Mouse (Mus musculus) ES-CJ7 (cell line): ENCODE measurements around the gene Zswim5.
"Not testable (repeated sequence)": the region's sequence is repeated elsewhere in the genome, so short reads cannot be mapped to it uniquely, and the experiment has no call there.

Experiments
- DNase-seq: peaks from one replicate; pipeline ENCODE4 v3.0.0; 2011; ENCODE audit warnings: low read depth, low spot score

The Zswim5 gene

GRCm38 (mm10) chr4:116876995-116877728 is at the start of gene Zswim5:
Zswim5 (plus strand) TSS chr4:116877376.
- DNase-seq, result peak; percentile 56

- peak; percentile 85 for DNase-seq
Observed at GRCm38 (mm10) chr4:116827819-116828218, 49.4 kb upstream of the Zswim5 start.

GRCm38 (mm10) chr4:116829364-116830069 is 47.7 kb upstream of the Zswim5 start:
- DNase-seq, result no peak

GRCm38 (mm10) chr4:116830070-116830368 is 47.2 kb upstream of the Zswim5 start:
- DNase-seq, result no peak

- no peak for DNase-seq
Observed at GRCm38 (mm10) chr4:116838999-116839398, 38.2 kb upstream of the Zswim5 start.

GRCm38 (mm10) chr4:116840096-116840495 is 37.1 kb upstream of the Zswim5 start:
- not testable (repeated sequence) for DNase-seq

- no peak for DNase-seq
Observed at GRCm38 (mm10) chr4:116840841-116841240, 36.3 kb upstream of the Zswim5 start.

GRCm38 (mm10) chr4:116844324-116844723 is 32.9 kb upstream of the Zswim5 start:
- DNase-seq, result peak; percentile 46

GRCm38 (mm10) chr4:116849901-116850300 is 27.3 kb upstream of the Zswim5 start:
- DNase-seq, result no peak

- no peak for DNase-seq
Observed at GRCm38 (mm10) chr4:116854286-116854685, 22.9 kb upstream of the Zswim5 start.

GRCm38 (mm10) chr4:116857203-116857602 is 20.0 kb upstream of the Zswim5 start:
- DNase-seq, result no peak

GRCm38 (mm10) chr4:116859711-116860110 is 17.5 kb upstream of the Zswim5 start:
- no peak for DNase-seq

GRCm38 (mm10) chr4:116862023-116862422 is 15.2 kb upstream of the Zswim5 start:
- DNase-seq, result no peak

GRCm38 (mm10) chr4:116869898-116870297 is 7.3 kb upstream of the Zswim5 start:
- DNase-seq, result no peak

GRCm38 (mm10) chr4:116874595-116874994 is 2.6 kb upstream of the Zswim5 start:
- no peak for DNase-seq

GRCm38 (mm10) chr4:116876630-116876994 is 564 bp upstream of the Zswim5 start:
- DNase-seq, result peak; percentile 46

- peak; percentile 10 for DNase-seq
Observed at GRCm38 (mm10) chr4:116877729-116878321, 649 bp downstream of the Zswim5 start.

GRCm38 (mm10) chr4:116878491-116878890 is 1.3 kb downstream of the Zswim5 start:
- no peak for DNase-seq

GRCm38 (mm10) chr4:116882679-116883078 is 5.5 kb downstream of the Zswim5 start:
- DNase-seq, result no peak

- DNase-seq, result no peak
Observed at GRCm38 (mm10) chr4:116894200-116895080, 17.3 kb downstream of the Zswim5 start.

- DNase-seq, result no peak
Observed at GRCm38 (mm10) chr4:116910489-116911181, 33.5 kb downstream of the Zswim5 start.
